Mouse (Mus musculus) forebrain, postnatal 0 days (tissue): ENCODE data around the gene Amn. TPM values are rescaled to one million over a fixed set of nuclear protein-coding genes. Genes with fewer than 3 reads are reported as not detected.

Experiments used
- ATAC-seq: fragments of 200-750 bp; cut with Nextera tagmentation; 2 replicates; pipeline ENCODE4 v1.8.0; 2017; ENCODE audit warnings: mild to moderate bottlenecking, moderate library complexity
- DNase-seq: peaks from one replicate; pipeline ENCODE4 v3.0.0-alpha.2; 2015
- H3K27ac ChIP-seq: fragments of 300-500 bp; sonication (generic); 2 replicates; pipeline ENCODE4 v1.5.1; 2014; ENCODE audit warnings: low read depth, mild to moderate bottlenecking, antibody characterized with exemption, low read length, moderate library complexity, mixed read lengths
- H3K27me3 ChIP-seq: fragments of 300-500 bp; sonication (generic); 2 replicates; pipeline ENCODE4 v1.6.1; 2014; ENCODE audit warnings: mild to moderate bottlenecking, low read length, mixed read lengths; ENCODE audit not compliant: insufficient read depth
- H3K36me3 ChIP-seq: fragments of 300-500 bp; sonication (generic); 2 replicates; pipeline ENCODE4 v1.6.1; 2014; ENCODE audit warnings: mild to moderate bottlenecking, moderate library complexity; ENCODE audit not compliant: insufficient read depth
- H3K4me1 ChIP-seq: fragments of 300-500 bp; sonication (generic); 2 replicates; pipeline ENCODE4 v1.6.1; 2014; ENCODE audit warnings: antibody characterized with exemption; ENCODE audit not compliant: insufficient read depth
- H3K4me2 ChIP-seq: fragments of 300-500 bp; sonication (generic); 2 replicates; pipeline ENCODE4 v1.6.1; 2014; ENCODE audit warnings: low read depth, mild to moderate bottlenecking, moderate library complexity
- H3K4me3 ChIP-seq: fragments of 300-500 bp; sonication (generic); 2 replicates; pipeline ENCODE4 v1.5.1; 2014; ENCODE audit warnings: low read depth, low read length, mixed read lengths
- H3K9ac ChIP-seq: fragments of 300-500 bp; sonication (generic); 2 replicates; pipeline ENCODE4 v1.6.1; 2014; ENCODE audit warnings: mild to moderate bottlenecking
- H3K9me3 ChIP-seq: fragments of 300-500 bp; sonication (generic); 2 replicates; pipeline ENCODE4 v1.6.1; 2016; ENCODE audit warnings: low read length
- CTCF ChIP-seq: sonication (generic); IDR thresholded peaks from 2 replicates; pipeline ENCODE4 v1.5.1; 2016; ENCODE audit warnings: antibody characterized with exemption, control low read depth, low read depth
- WGBS: fragments of 180-500 bp; shearing (Covaris S2); extraction: QIAGEN DNeasy Blood & Tissue Kit; methylation state at CpG from one replicate; pipeline ENCODE4 v1.1.7; 2014; 5-methylcytosine and 5-hydroxymethylcytosine counted together
- polyA plus RNA-seq: library from polyadenylated mRNA; unstranded; fragments of >200 nt; fragmentation: Nextera tagmentation; extraction: Ambion mirVana; gene quantifications from 2 replicates; pipeline ENCODE4 v1.2.1, GENCODE M21; 2015
- total RNA-seq: library from RNA; depleted of rRNA; stranded (reverse); fragments of >200 nt; gene quantifications from 2 replicates; pipeline ENCODE4 v1.2.3, GENCODE M21; 2014

Amn gene
- total and polyA plus RNA-seq, 2 experiments from 2014 or later: 22.7 to 59.9 TPM

GRCm38 (mm10) chr12:111302018-111302345, 31.1 kb downstream of the Amn start:
- Histone ChIP-seq H3K9ac (no peak overlapping the region), H3K4me1 (no peaks in the 10 kb centered on the region), H3K27me3 (no peaks in the 10 kb centered on the region), H3K4me3 (no peak overlapping the region), H3K36me3 (peaks cover 89% of the 10 kb centered on the region), H3K4me2 (no peak overlapping the region), H3K27ac (no peak overlapping the region), H3K9me3 (no peaks in the 10 kb centered on the region)
- ATAC-seq (no peak), DNase-seq (no peak)
- TF ChIP-seq CTCF: no peak
- 95% methylated on average over 14 of the region's 14 CpGs for WGBS

- Histone ChIP-seq H3K4me3 (no peak overlapping the region), H3K9ac (no peak overlapping the region), H3K36me3 (peaks cover 87% of the 10 kb centered on the region), H3K9me3 (no peaks in the 10 kb centered on the region), H3K27me3 (no peaks in the 10 kb centered on the region), H3K4me1 (no peaks in the 10 kb centered on the region), H3K27ac (no peak overlapping the region), H3K4me2 (no peak overlapping the region)
- DNase-seq: no peak
- no peak for TF ChIP-seq CTCF
- WGBS: 95% methylated on average over 8 of the region's 8 CpGs
- no peak for ATAC-seq
Measured at GRCm38 (mm10) chr12:111303702-111304337, 32.9 kb downstream of the Amn start.

- H3K36me3 ChIP-seq: peaks cover 94% of the 10 kb centered on the region
- H3K9me3 ChIP-seq: no peaks in the 10 kb centered on the region
- H3K27me3 ChIP-seq: no peaks in the 10 kb centered on the region
- H3K4me1 ChIP-seq: no peaks in the 10 kb centered on the region
- H3K4me3 ChIP-seq: no peak overlapping the region
- TF ChIP-seq CTCF: no peak
- no peak overlapping the region for H3K27ac ChIP-seq
- H3K4me2 ChIP-seq: no peak overlapping the region
- 90% methylated on average over 8 of the region's 8 CpGs for WGBS
- ATAC-seq: no peak
- no peak for DNase-seq
- no peak overlapping the region for H3K9ac ChIP-seq
Measured at GRCm38 (mm10) chr12:111306821-111307220, 35.9 kb downstream of the Amn start.

GRCm38 (mm10) chr12:111309256-111309655, 38.4 kb downstream of the Amn start:
- peaks cover 94% of the 10 kb centered on the region for H3K36me3 ChIP-seq
- 78% methylated on average over 12 of the region's 12 CpGs for WGBS
- H3K9me3 ChIP-seq: no peaks in the 10 kb centered on the region
- no peak overlapping the region for H3K27ac ChIP-seq
- H3K27me3 ChIP-seq: no peaks in the 10 kb centered on the region
- no peak for TF ChIP-seq CTCF
- no peak for ATAC-seq
- no peaks in the 10 kb centered on the region for H3K4me1 ChIP-seq
- DNase-seq: no peak
- H3K4me2 ChIP-seq: no peak overlapping the region
- H3K9ac ChIP-seq: no peak overlapping the region
- no peak overlapping the region for H3K4me3 ChIP-seq

GRCm38 (mm10) chr12:111309931-111310330, 39.0 kb downstream of the Amn start:
- Histone ChIP-seq H3K27ac (no peak overlapping the region), H3K4me2 (no peak overlapping the region), H3K9ac (no peak overlapping the region), H3K4me1 (no peaks in the 10 kb centered on the region), H3K36me3 (peaks cover 94% of the 10 kb centered on the region), H3K4me3 (no peak overlapping the region), H3K27me3 (no peaks in the 10 kb centered on the region), H3K9me3 (no peaks in the 10 kb centered on the region)
- no peak for ATAC-seq
- no peak for DNase-seq
- WGBS: 87% methylated on average over 14 of the region's 14 CpGs
- TF ChIP-seq CTCF: no peak

- Histone ChIP-seq H3K27me3 (no peaks in the 10 kb centered on the region), H3K4me2 (no peak overlapping the region), H3K36me3 (peaks cover 94% of the 10 kb centered on the region), H3K9ac (no peak overlapping the region), H3K4me3 (no peak overlapping the region), H3K4me1 (no peaks in the 10 kb centered on the region), H3K9me3 (no peaks in the 10 kb centered on the region), H3K27ac (no peak overlapping the region)
- WGBS: 94% methylated on average over 10 of the region's 10 CpGs
- no peak for DNase-seq
- ATAC-seq: no peak
- no peak for TF ChIP-seq CTCF
Measured at GRCm38 (mm10) chr12:111311775-111312174, 40.9 kb downstream of the Amn start.

GRCm38 (mm10) chr12:111314273-111314672, 43.4 kb downstream of the Amn start:
- Histone ChIP-seq H3K4me1 (no peaks in the 10 kb centered on the region), H3K9ac (no peak overlapping the region), H3K9me3 (no peaks in the 10 kb centered on the region), H3K4me2 (no peak overlapping the region), H3K36me3 (peaks cover 97% of the 10 kb centered on the region), H3K4me3 (no peak overlapping the region), H3K27me3 (no peaks in the 10 kb centered on the region), H3K27ac (no peak overlapping the region)
- TF ChIP-seq CTCF: no peak
- DNase-seq (no peak), ATAC-seq (no peak)
- 99% methylated on average over 7 of the region's 7 CpGs for WGBS
